Mouse (Mus musculus) CH12.LX (cell line): Measurements from ENCODE around the gene Zmynd10. TPM values are rescaled to one million over a fixed set of nuclear protein-coding genes. Genes with fewer than 3 reads are reported as not detected.

Source experiments
- DNase-seq: peaks from one replicate; pipeline ENCODE4 v3.0.0-alpha.2; 2013; ENCODE audit errors: extremely low read depth
- H3K27ac ChIP-seq: 2 replicates; pipeline ENCODE4 v1.5.1; 2012; ENCODE audit warnings: low read depth, mild to moderate bottlenecking, control low read depth, moderate library complexity; ENCODE audit not compliant: insufficient read depth
- H3K27me3 ChIP-seq: replicated peaks from 2 replicates; pipeline ENCODE3; 2012; ENCODE audit warnings: inconsistent platforms
- H3K36me3 ChIP-seq, 2 experiments: replicated peaks in 1 of 2; 2 replicates each; pipeline versions ENCODE3 to v1.6.1; 2012; ENCODE audit warnings: inconsistent platforms in 1 of 2, low read length in 1 of 2, mild to moderate bottlenecking in 1 of 2, mixed read lengths in 1 of 2, moderate library complexity in 1 of 2; ENCODE audit not compliant: control insufficient read depth in 1 of 2, insufficient read depth in 1 of 2
- H3K4me1 ChIP-seq, 2 experiments: 2 replicates each; pipeline ENCODE4 v1.6.1; 2012; ENCODE audit warnings: inconsistent platforms in 1 of 2, moderate library complexity in 1 of 2; ENCODE audit not compliant: insufficient read depth in 2 of 2, control insufficient read depth in 1 of 2
- H3K4me2 ChIP-seq: 2 replicates; pipeline ENCODE4 v1.6.1; 2012; ENCODE audit warnings: low read depth, mild to moderate bottlenecking, control low read depth; ENCODE audit not compliant: poor library complexity, insufficient read depth, severe bottlenecking
- H3K4me3 ChIP-seq, 3 experiments: fragments of 150-350 bp in 1 of 3; sonication (generic) in 1 of 3; replicated peaks in 1 of 3; 2 replicates each; pipeline versions ENCODE3 to v1.5.1; 2011 to 2012; ENCODE audit warnings: low read depth in 2 of 3, low read length in 2 of 3, mild to moderate bottlenecking in 2 of 3, moderate library complexity in 2 of 3, control low read depth in 1 of 3, improper control_type of control experiment in 1 of 3, inconsistent platforms in 1 of 3, mixed read lengths in 1 of 3; ENCODE audit not compliant: poor library complexity in 1 of 3
- H3K79me2 ChIP-seq: replicated peaks from 2 replicates; pipeline ENCODE4 v1.6.1; 2012; ENCODE audit warnings: mild to moderate bottlenecking, moderate library complexity; ENCODE audit not compliant: control insufficient read depth, poor library complexity, insufficient read depth, severe bottlenecking; ENCODE audit errors: extremely low read depth
- H3K9ac ChIP-seq: 2 replicates; pipeline ENCODE4 v1.6.1; 2012; ENCODE audit warnings: low read depth, mild to moderate bottlenecking, control low read depth, moderate library complexity; ENCODE audit not compliant: insufficient read depth
- H3K9me3 ChIP-seq: replicated peaks from 2 replicates; pipeline ENCODE3; 2012; ENCODE audit warnings: low read length, inconsistent platforms, mixed read lengths
- CHD1 ChIP-seq: IDR thresholded peaks from 2 replicates; pipeline ENCODE4 v1.6.1; 2012; ENCODE audit warnings: low read depth, low read length, improper control_type of control experiment, inconsistent platforms
- CHD2 ChIP-seq: IDR thresholded peaks from 2 replicates; pipeline ENCODE4 v1.6.1; 2011; ENCODE audit warnings: low read length, improper control_type of control experiment
- E2F4 ChIP-seq: IDR thresholded peaks from 2 replicates; pipeline ENCODE4 v1.6.1; 2011; ENCODE audit warnings: low read depth, low read length, improper control_type of control experiment; ENCODE audit not compliant: insufficient replicate concordance
- EP300 ChIP-seq: IDR thresholded peaks from 2 replicates; pipeline ENCODE4 v1.6.1; 2011; ENCODE audit warnings: low read length, improper control_type of control experiment
- ETS1 ChIP-seq: conservative IDR thresholded peaks from 2 replicates; pipeline ENCODE4 v1.6.1; 2012; ENCODE audit warnings: low read depth, mild to moderate bottlenecking, inconsistent platforms, low read length, improper control_type of control experiment, moderate library complexity
- HCFC1 ChIP-seq: IDR thresholded peaks from 2 replicates; pipeline ENCODE4 v1.6.1; 2012; ENCODE audit warnings: low read depth, mild to moderate bottlenecking, inconsistent platforms, low read length, improper control_type of control experiment
- IRF4 ChIP-seq: IDR thresholded peaks from 2 replicates; pipeline ENCODE4 v1.6.1; 2014; ENCODE audit warnings: low read depth, mild to moderate bottlenecking, inconsistent platforms, low read length, improper control_type of control experiment
- MAX ChIP-seq: IDR thresholded peaks from 2 replicates; pipeline ENCODE4 v1.6.1; 2011; ENCODE audit warnings: low read length, improper control_type of control experiment
- MEF2A ChIP-seq: IDR thresholded peaks from 2 replicates; pipeline ENCODE4 v1.6.1; 2014; ENCODE audit warnings: low read depth, mild to moderate bottlenecking, inconsistent platforms, low read length, improper control_type of control experiment, borderline replicate concordance
- MYC ChIP-seq: IDR thresholded peaks from 2 replicates; pipeline ENCODE4 v1.6.1; 2011; ENCODE audit warnings: low read depth, mild to moderate bottlenecking, improper control_type of control experiment, low read length
- RCOR1 ChIP-seq: conservative IDR thresholded peaks from 2 replicates; pipeline ENCODE4 v1.6.1; 2012; ENCODE audit warnings: low read depth, mild to moderate bottlenecking, inconsistent platforms, low read length, improper control_type of control experiment
- SIN3A ChIP-seq: IDR thresholded peaks from 2 replicates; pipeline ENCODE4 v1.6.1; 2012; ENCODE audit warnings: low read length, improper control_type of control experiment, inconsistent platforms
- TBP ChIP-seq: conservative IDR thresholded peaks from 2 replicates; pipeline ENCODE4 v1.6.1; 2011; ENCODE audit warnings: low read depth, low read length, improper control_type of control experiment
- UBTF ChIP-seq: IDR thresholded peaks from 2 replicates; pipeline ENCODE4 v1.6.1; 2012; ENCODE audit warnings: low read depth, mild to moderate bottlenecking, inconsistent platforms, low read length, improper control_type of control experiment, moderate library complexity
- USF1 ChIP-seq: IDR thresholded peaks from 2 replicates; pipeline ENCODE4 v1.6.1; 2014; ENCODE audit warnings: low read depth, mild to moderate bottlenecking, inconsistent platforms, low read length, improper control_type of control experiment
- USF2 ChIP-seq: conservative IDR thresholded peaks from 2 replicates; pipeline ENCODE4 v1.6.1; 2011; ENCODE audit warnings: low read depth, low read length, improper control_type of control experiment
- ZC3H11A ChIP-seq: IDR thresholded peaks from 2 replicates; pipeline ENCODE4 v1.6.1; 2012; ENCODE audit warnings: low read depth, mild to moderate bottlenecking, inconsistent platforms, low read length, improper control_type of control experiment
- ZNF384 ChIP-seq: IDR thresholded peaks from 2 replicates; pipeline ENCODE4 v1.6.1; 2012; ENCODE audit warnings: low read depth, low read length, improper control_type of control experiment, inconsistent platforms
- dilution Hi-C: fragments of 300-500 bp; cut with MboI; formaldehyde crosslinking; loops from 2 replicates; pipeline ENCODE4 v1.14.3; 2020; ENCODE audit warnings: low sequenced_read_pairs; ENCODE audit not compliant: extremely low pct_unique_long_range_greater_than_20kb, extremely low pct_ligation_motif_present
- in situ Hi-C: fragments of 300-500 bp; cut with MboI; formaldehyde crosslinking; loops from 3 replicates; pipeline ENCODE4 v1.14.3; 2019; ENCODE audit warnings: low sequenced_read_pairs, low pct_ligation_motif_present, low pct_unique_long_range_greater_than_20kb, mixed read lengths
- polyA plus RNA-seq: library from polyadenylated mRNA; unstranded; fragments of >175 nt; gene quantifications from 2 replicates; pipeline ENCODE4 v1.2.1, GENCODE M21; 2012; ENCODE audit warnings: low read depth; ENCODE audit not compliant: insufficient read length
- total RNA-seq, 2 experiments: library from RNA; depleted of rRNA; stranded (reverse); fragments of 300-350 nt in 1 of 2; fragments of >200 nt in 1 of 2; gene quantifications; 2 replicates each; pipeline ENCODE4 v1.2.3; 2012 to 2014

The Zmynd10 gene
- total and polyA plus RNA-seq, 3 experiments: 0.34 to 0.63 TPM; not detected in 1

GRCm38 (mm10) chr9:107593101-107593976 lies 46.2 kb downstream of the Zmynd10 start:
- Histone ChIP-seq H3K4me1 (peaks cover 3 to 13% of the 10 kb centered on the region in 2 experiments; a peak in 3 of 4 replicates), H3K4me2 (no peak overlapping the region), H3K27ac (no peak overlapping the region), H3K9me3 (no peaks in the 10 kb centered on the region), H3K36me3 (peaks cover 44 to 92% of the 10 kb centered on the region in 2 experiments), H3K9ac (no peak overlapping the region), H3K4me3 (no peak overlapping the region), H3K27me3 (no peaks in the 10 kb centered on the region), H3K79me2 (peaks cover 12% of the 10 kb centered on the region)
- DNase-seq: no peak
- in situ Hi-C loops: no loop called here
- dilution Hi-C loops: no loop called here
- TF ChIP-seq HCFC1 (no peak), CHD1 (no peak), USF1 (no peak), ETS1 (no peak), E2F4 (no peak), MAX (no peak), RCOR1 (no peak), UBTF (no peak), MYC (no peak), MEF2A (no peak), ZNF384 (no peak), EP300 (no peak), ZC3H11A (no peak), SIN3A (no peak), IRF4 (no peak)

GRCm38 (mm10) chr9:107594281-107595062 lies 47.4 kb downstream of the Zmynd10 start:
- in situ Hi-C loops: no loop called here

More at GRCm38 (mm10) chr9:107594281-107595062, 47.4 kb downstream of the Zmynd10 start:
- H3K4me2 ChIP-seq: no peak overlapping the region
- H3K4me1 ChIP-seq: peaks cover 0 to 4% of the 10 kb centered on the region in 2 experiments; a peak in 2 of 4 replicates
- peaks cover 48 to 96% of the 10 kb centered on the region in 2 experiments for H3K36me3 ChIP-seq
- no peak for DNase-seq
- peaks cover under 1% of the 10 kb centered on the region for H3K79me2 ChIP-seq
- no peak overlapping the region for H3K4me3 ChIP-seq
- no peak overlapping the region for H3K9ac ChIP-seq
- TF ChIP-seq ETS1 (no peak), USF2 (no peak), CHD2 (no peak), USF1 (no peak), SIN3A (no peak), TBP (no peak)
- TF ChIP-seq, all 38 proteins: peak for 0
- Histone ChIP-seq H3K9me3 (no peaks in the 10 kb centered on the region), H3K27ac (no peak overlapping the region), H3K27me3 (no peaks in the 10 kb centered on the region)
- dilution Hi-C loops: no loop called here
